Mouse (Mus musculus) brown adipose tissue, adult 24 weeks (tissue): ENCODE results near the gene Snw1. TPM values are rescaled to one million over a fixed set of nuclear protein-coding genes. Genes with fewer than 3 reads are reported as not detected.
"Not testable (repeated sequence)": the region's sequence is repeated elsewhere in the genome, so short reads cannot be mapped to it uniquely, and the experiment has no call there.

Experiments
- H3K27ac ChIP-seq: fragments of 200-500 bp; replicated peaks from 2 replicates; pipeline ENCODE4 v1.5.1; 2012; ENCODE audit warnings: low read depth, mild to moderate bottlenecking, low read length
- H3K4me1 ChIP-seq: fragments of 200-500 bp; 2 replicates; pipeline ENCODE4 v1.6.1; 2012; ENCODE audit warnings: low read length, mixed read lengths; ENCODE audit not compliant: control insufficient read depth, insufficient read depth, insufficient read length
- H3K4me3 ChIP-seq: fragments of 200-500 bp; 2 replicates; pipeline ENCODE4 v1.5.1; 2012; ENCODE audit warnings: low read depth, mild to moderate bottlenecking, low read length, moderate library complexity; ENCODE audit not compliant: insufficient read depth
- polyA plus RNA-seq: library from polyadenylated mRNA; stranded (reverse); fragments of >200 nt; gene quantifications from 2 replicates; pipeline ENCODE4 v1.2.4, GENCODE M21; 2012; ENCODE audit not compliant: missing spikeins, insufficient read depth, insufficient read length

Gene Snw1
- 33.6 and 41.0 TPM in 2 replicates for polyA plus RNA-seq

- Histone ChIP-seq H3K4me1 (no peaks in the 10 kb centered on the region), H3K4me3 (peak within 1 kb of the TSS; percentile 80), H3K27ac (peak within 1 kb of the TSS; percentile 83)
Observed at GRCm38 (mm10) chr12:87471964-87472786, at the start of gene Snw1. TSS of gene Snw1 (minus strand) at chr12:87472274.

- H3K27ac ChIP-seq, H3K4me1 ChIP-seq, H3K4me3 ChIP-seq: not testable (repeated sequence)
Observed at GRCm38 (mm10) chr12:87519616-87520015, 47.5 kb upstream of the Snw1 start.

GRCm38 (mm10) chr12:87514016-87514415, 41.9 kb upstream of the Snw1 start, which contains the start of gene Gm8300:
TSS of gene Gm8300 (plus strand) at chr12:87514316.
- H3K4me1 ChIP-seq, H3K27ac ChIP-seq, H3K4me3 ChIP-seq: not testable (repeated sequence)

- H3K4me3 ChIP-seq, H3K4me1 ChIP-seq, H3K27ac ChIP-seq: not testable (repeated sequence)
Observed at GRCm38 (mm10) chr12:87494421-87494820, 22.3 kb upstream of the Snw1 start, which contains the start of gene Gm5788. TSS of gene Gm5788 (plus strand) at chr12:87494721.

- not testable (repeated sequence) for H3K27ac ChIP-seq
Observed at GRCm38 (mm10) chr12:87488683-87489082, 16.6 kb upstream of the Snw1 start.

GRCm38 (mm10) chr12:87482482-87482881, 10.4 kb upstream of the Snw1 start:
- H3K4me3 ChIP-seq, H3K27ac ChIP-seq, H3K4me1 ChIP-seq: not testable (repeated sequence)

More at GRCm38 (mm10) chr12:87488683-87489082, 16.6 kb upstream of the Snw1 start:
- H3K4me3 ChIP-seq, H3K4me1 ChIP-seq: not testable (repeated sequence)

GRCm38 (mm10) chr12:87474756-87475155, 2.7 kb upstream of the Snw1 start:
- Histone ChIP-seq H3K4me1 (no peaks in the 10 kb centered on the region), H3K27ac (no peak overlapping the region)

GRCm38 (mm10) chr12:87471421-87471963, 582 bp downstream of the Snw1 start:
- no peaks in the 10 kb centered on the region for H3K4me1 ChIP-seq
- peak overlapping the region; percentile 80 for H3K4me3 ChIP-seq
- H3K27ac ChIP-seq: peak overlapping the region; percentile 83

More at GRCm38 (mm10) chr12:87474756-87475155, 2.7 kb upstream of the Snw1 start:
- no peak overlapping the region for H3K4me3 ChIP-seq

GRCm38 (mm10) chr12:87470263-87471136, 1.6 kb downstream of the Snw1 start:
- Histone ChIP-seq H3K4me3 (no peak overlapping the region; the same call in 1 of the 2 replicates), H3K27ac (no peak overlapping the region), H3K4me1 (no peaks in the 10 kb centered on the region)

GRCm38 (mm10) chr12:87464678-87465297, 7.3 kb downstream of the Snw1 start:
- H3K4me3 ChIP-seq: no peak overlapping the region
- H3K27ac ChIP-seq: no peak overlapping the region
- no peaks in the 10 kb centered on the region for H3K4me1 ChIP-seq

GRCm38 (mm10) chr12:87449456-87449855, 22.6 kb downstream of the Snw1 start:
- no peak overlapping the region for H3K27ac ChIP-seq
- no peak overlapping the region for H3K4me3 ChIP-seq
- 0 out of 2 replicates have a peak, but pooled peaks cover 1% of the 10 kb centered on the region for H3K4me1 ChIP-seq

GRCm38 (mm10) chr12:87444211-87444610, 27.9 kb downstream of the Snw1 start:
- Histone ChIP-seq H3K4me1 (peaks cover 3% of the 10 kb centered on the region; the same call in 1 of the 2 replicates), H3K27ac (no peak overlapping the region), H3K4me3 (peak overlapping the region; percentile 60)

- Histone ChIP-seq H3K4me1 (peaks cover 3% of the 10 kb centered on the region; the same call in 1 of the 2 replicates), H3K27ac (0 out of 2 replicates have a peak within 1 kb of the TSS, but pooled peaks have one; percentile 40), H3K4me3 (peak within 1 kb of the TSS; percentile 75)
Observed at GRCm38 (mm10) chr12:87443700-87444122, 28.4 kb downstream of the Snw1 start, which contains the start of the genes Slirp and Alkbh1. TSS of gene Slirp (plus strand) at chr12:87443896. TSS of gene Alkbh1 (minus strand) at chr12:87444017.

- Histone ChIP-seq H3K4me3 (peak overlapping the region; percentile 75), H3K4me1 (peaks cover 3% of the 10 kb centered on the region; the same call in 1 of the 2 replicates), H3K27ac (0 out of 2 replicates have a peak overlapping the region, but pooled peaks have one; percentile 32)
Observed at GRCm38 (mm10) chr12:87443115-87443699, 28.9 kb downstream of the Snw1 start.
